In the genomic region with DNA sequence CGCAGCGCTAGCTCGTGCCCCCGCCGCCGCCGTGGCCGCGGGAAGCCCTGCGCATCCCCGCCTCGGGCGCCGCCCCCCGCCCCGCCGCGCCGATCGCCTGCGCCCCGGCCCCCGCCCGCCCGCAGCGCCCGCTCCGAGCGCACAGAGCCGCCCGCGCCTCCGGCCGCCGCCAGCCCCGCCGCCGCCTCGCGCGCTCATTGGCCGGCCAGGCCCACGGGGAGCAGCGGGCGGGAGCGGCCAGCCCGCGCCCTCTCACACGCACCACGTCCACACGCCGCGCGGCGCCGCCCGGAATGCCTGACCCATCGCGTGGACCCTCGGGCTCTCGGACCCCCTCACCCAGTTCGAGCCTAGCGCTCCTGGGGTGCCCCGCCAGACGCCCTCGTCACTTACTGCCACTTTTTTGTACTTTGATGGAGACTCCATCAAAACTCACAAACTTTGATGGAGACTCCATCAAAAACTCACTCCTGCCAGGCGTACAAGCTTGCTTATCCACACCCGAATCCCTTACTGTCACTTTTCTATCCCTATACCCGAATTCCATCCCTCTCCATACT, we compare ENCODE assay signal across 8 mouse cellular contexts. TPM values are rescaled to one million over a fixed set of nuclear protein-coding genes. Genes with fewer than 3 reads are reported as not detected.
DNase-seq lines count a peak whose midpoint lies in the region; ATAC-seq lines count a peak whose summit lies in the region.

A gene (minus strand): TSS at position 25 of the 560 bp plus-strand sequence.

- H3K36me3 ChIP-seq in forebrain, embryonic 16.5 days (ENCODE audit: control insufficient read depth, insufficient read depth) = no peaks in the 10 kb centered on the region
- no peaks in the 10 kb centered on the region for H3K36me3 ChIP-seq in hindbrain, embryonic 10.5 days
- H3K36me3 ChIP-seq in limb, embryonic 13.5 days = no peaks in the 10 kb centered on the region
- no peaks in the 10 kb centered on the region for H3K36me3 ChIP-seq in midbrain, embryonic 14.5 days (ENCODE audit: control insufficient read depth, insufficient read depth, low read length)

- peaks cover 9% of the 10 kb centered on the region for H3K27me3 ChIP-seq in forebrain, embryonic 16.5 days (replicated peaks; ENCODE audit: control insufficient read depth, insufficient read depth, low read length)
- peaks cover 28% of the 10 kb centered on the region for H3K27me3 ChIP-seq in hindbrain, embryonic 10.5 days (ENCODE audit: insufficient read depth, poor library complexity, severe bottlenecking)
- peaks cover 16% of the 10 kb centered on the region for H3K27me3 ChIP-seq in limb, embryonic 13.5 days
- 0 out of 2 replicates have a peak, but pooled peaks cover 5% of the 10 kb centered on the region for H3K27me3 ChIP-seq in midbrain, embryonic 14.5 days (ENCODE audit: control insufficient read depth, insufficient read depth, low read length)

- no peaks in the 10 kb centered on the region for H3K9me3 ChIP-seq in forebrain, embryonic 16.5 days (ENCODE audit: control insufficient read depth, low read length)
- peaks cover 4% of the 10 kb centered on the region; the same call in 1 of the 2 replicates for H3K9me3 ChIP-seq in hindbrain, embryonic 10.5 days
- no peaks in the 10 kb centered on the region for H3K9me3 ChIP-seq in limb, embryonic 13.5 days
- H3K9me3 ChIP-seq in midbrain, embryonic 14.5 days (ENCODE audit: control insufficient read depth, low read length) = no peaks in the 10 kb centered on the region

- peak; percentile 46 to 66 for DNase-seq in cerebellum, postnatal 10 days
- DNase-seq in cerebellum, adult 9-10 months = no peak
- DNase-seq in adrenal gland, adult 2 months = peak; percentile 75
- DNase-seq in hindbrain, embryonic 10.5 days (ENCODE audit: low spot score) = peak; percentile 62
- peak; percentile 81 for DNase-seq in midbrain, embryonic 14.5 days
- DNase-seq in urinary bladder, postnatal 25 days (ENCODE audit: low spot score) = peak; percentile 57

- H3K4me1 ChIP-seq in forebrain, embryonic 16.5 days (replicated peaks; ENCODE audit: control insufficient read depth, insufficient read depth, low read length) = peaks cover 9% of the 10 kb centered on the region
- peaks cover 10% of the 10 kb centered on the region for H3K4me1 ChIP-seq in hindbrain, embryonic 10.5 days (replicated peaks)
- H3K4me1 ChIP-seq in limb, embryonic 13.5 days = peaks cover 24% of the 10 kb centered on the region
- 0 out of 2 replicates have a peak, but pooled peaks cover 8% of the 10 kb centered on the region for H3K4me1 ChIP-seq in midbrain, embryonic 14.5 days (ENCODE audit: control insufficient read depth, insufficient read depth, low read length)

- H3K9ac ChIP-seq in forebrain, embryonic 16.5 days (replicated peaks; ENCODE audit: low read depth, low read length) = peak within 1 kb of the TSS; percentile 71
- H3K9ac ChIP-seq in limb, embryonic 13.5 days = peak within 1 kb of the TSS; percentile 93
- peak within 1 kb of the TSS; percentile 68 for H3K9ac ChIP-seq in midbrain, embryonic 14.5 days (replicated peaks; ENCODE audit: low read length)

- peak; percentile 90 for ATAC-seq in forebrain, embryonic 16.5 days
- peak; percentile 92 for ATAC-seq in limb, embryonic 13.5 days (ENCODE audit: low FRiP score, low read depth)
- peak; percentile 88 for ATAC-seq in midbrain, embryonic 14.5 days (ENCODE audit: low FRiP score, low TSS enrichment)

- H3K4me2 ChIP-seq in forebrain, embryonic 16.5 days (ENCODE audit: low read length) = peak within 1 kb of the TSS; percentile 98
- H3K4me2 ChIP-seq in limb, embryonic 13.5 days (replicated peaks) = peak within 1 kb of the TSS; percentile 84
- H3K4me2 ChIP-seq in midbrain, embryonic 14.5 days (ENCODE audit: low read length) = peak within 1 kb of the TSS; percentile 97

- no peak within 1 kb of the TSS for H3K27ac ChIP-seq in forebrain, embryonic 16.5 days (ENCODE audit: low read length)
- peak within 1 kb of the TSS; percentile 88 for H3K27ac ChIP-seq in hindbrain, embryonic 10.5 days
- H3K27ac ChIP-seq in limb, embryonic 13.5 days = peak within 1 kb of the TSS; percentile 81
- H3K27ac ChIP-seq in midbrain, embryonic 14.5 days (replicated peaks; ENCODE audit: low read depth, low read length) = peak within 1 kb of the TSS; percentile 20; the same call in 1 of the 2 replicates

- 2% methylated on average over 30 of the region's 69 CpGs for WGBS in forebrain, embryonic 16.5 days
- 6% methylated on average over 64 of the region's 69 CpGs for WGBS in hindbrain, embryonic 10.5 days
- WGBS in limb, embryonic 13.5 days = 1% methylated on average over 44 of the region's 69 CpGs
- under 1% methylated on average over 36 of the region's 69 CpGs for WGBS in midbrain, embryonic 14.5 days

- peak within 1 kb of the TSS; percentile 71 for H3K4me3 ChIP-seq in forebrain, embryonic 16.5 days (replicated peaks; ENCODE audit: low read length)
- peak within 1 kb of the TSS; percentile 75 for H3K4me3 ChIP-seq in hindbrain, embryonic 10.5 days
- H3K4me3 ChIP-seq in limb, embryonic 13.5 days = peak within 1 kb of the TSS; percentile 75
- H3K4me3 ChIP-seq in midbrain, embryonic 14.5 days (replicated peaks; ENCODE audit: low read depth, low read length) = peak within 1 kb of the TSS; percentile 62

RNA-seq across cellular contexts. Expression of the gene that starts here (rescaled TPM):
- total RNA-seq in adrenal gland, adult 2 months (2021) = 10 to 100 TPM; 12.8 to 20.3 TPM
- 5.3 and 5.5 TPM in 2 replicates for polyA plus RNA-seq in adrenal gland, adult 2 months (2012; rRNA removed)
- polyA plus RNA-seq in forebrain, embryonic 16.5 days (2015; fragmentation: Nextera tagmentation; extraction: Ambion mirVana) = 3.1 and 4.3 TPM in 2 replicates
- polyA plus RNA-seq in hindbrain, embryonic 10.5 days (2016; fragmentation: Nextera tagmentation; extraction: Ambion mirVana) = 5.4 and 5.5 TPM in 2 replicates
- 31.8 and 33.3 TPM in 2 replicates for polyA plus RNA-seq in limb, embryonic 13.5 days (2015; fragmentation: Nextera tagmentation; extraction: Ambion mirVana)
- polyA plus RNA-seq in midbrain, embryonic 14.5 days (2014; fragmentation: Nextera tagmentation; extraction: Ambion mirVana) = 1.7 and 6.2 TPM in 2 replicates
